Mouse (Mus musculus) stomach, postnatal 0 days (tissue): ENCODE measurements around the gene Elmod1.

Experiments
- CTCF ChIP-seq: IDR thresholded peaks from 2 replicates; pipeline ENCODE4 v1.5.1; 2016; ENCODE audit warnings: antibody characterized with exemption, low read depth, mild to moderate bottlenecking, moderate library complexity
- EP300 ChIP-seq: optimal IDR thresholded peaks from 2 replicates; pipeline ENCODE3; 2016; ENCODE audit warnings: antibody characterized with exemption

GRCm38 (mm10) chr9:53934179-53934578, 40.9 kb downstream of the Elmod1 start:
- TF ChIP-seq EP300 (no peak), CTCF (peak; percentile 58)
